Mouse (Mus musculus): ENCODE data around the gene Mtcl1. TPM values are rescaled to one million over a fixed set of nuclear protein-coding genes. Genes with fewer than 3 reads are reported as not detected.
A peak's percentile ranks its signal among the peaks of the same experiment; 100 is the strongest.
"Not testable (repeated sequence)": the region's sequence is repeated elsewhere in the genome, so short reads cannot be mapped to it uniquely, and the experiment has no call there.

Gene Mtcl1
- total and polyA plus RNA-seq, 2 experiments from 2014 or later, result 10.8 to 25.2 TPM

DNA sequence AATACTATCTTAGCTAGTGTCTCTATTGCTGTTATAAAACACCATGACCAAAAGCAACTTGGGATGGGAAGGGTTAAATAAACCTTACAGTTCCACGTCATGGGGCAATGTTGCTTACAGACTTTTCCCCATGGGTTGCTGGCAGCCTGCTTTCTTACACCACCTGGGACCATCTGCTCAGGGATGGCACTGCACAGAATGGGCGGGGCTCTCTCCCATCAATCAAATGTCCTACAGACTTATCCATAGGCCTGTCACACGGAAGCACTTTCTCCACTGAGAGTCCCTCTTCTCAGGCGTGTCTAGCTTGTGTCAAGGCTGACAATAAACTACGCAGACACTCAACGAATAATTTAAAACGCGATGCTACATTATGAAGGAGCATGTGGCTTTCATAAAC, 12.7 kb downstream of the Mtcl1 start:
- Histone ChIP-seq H3K36me3 (ENCODE audit: insufficient read depth, low read length) (peaks cover 11% of the 10 kb centered on the region; the same call in 1 of the 2 replicates), H3K4me3 (ENCODE audit: low read depth, low read length) (no peak overlapping the region), H3K27me3 (ENCODE audit: insufficient read depth, low read length) (no peaks in the 10 kb centered on the region), H3K9ac (replicated peaks; ENCODE audit: low read length, poor library complexity, severe bottlenecking) (no peak overlapping the region), H3K4me2 (ENCODE audit: low read depth, low read length, poor library complexity, severe bottlenecking) (no peak overlapping the region), H3K4me1 (ENCODE audit: insufficient read depth, low read length) (peaks cover 2% of the 10 kb centered on the region; the same call in 1 of the 2 replicates), H3K9me3 (ENCODE audit: low read length) (no peaks in the 10 kb centered on the region), H3K27ac (ENCODE audit: low read depth, low read length) (no peak overlapping the region)
- ATAC-seq (ENCODE audit: low FRiP score) (no peak), DNase-seq (ENCODE audit: low spot score) (peak; percentile 74)
- TF ChIP-seq CTCF (IDR thresholded peaks at IDR 0.05), result no peak
- WGBS, result 63% methylated on average over 8 of the region's 8 CpGs

- Histone ChIP-seq H3K27ac (ENCODE audit: low read depth, low read length) (no peak overlapping the region), H3K4me2 (ENCODE audit: low read depth, low read length, poor library complexity, severe bottlenecking) (no peak overlapping the region), H3K9me3 (ENCODE audit: low read length) (no peaks in the 10 kb centered on the region), H3K9ac (replicated peaks; ENCODE audit: low read length, poor library complexity, severe bottlenecking) (no peak overlapping the region), H3K27me3 (ENCODE audit: insufficient read depth, low read length) (no peaks in the 10 kb centered on the region), H3K36me3 (ENCODE audit: insufficient read depth, low read length) (peaks cover 12% of the 10 kb centered on the region; the same call in 1 of the 2 replicates), H3K4me3 (ENCODE audit: low read depth, low read length) (no peak overlapping the region), H3K4me1 (ENCODE audit: insufficient read depth, low read length) (peaks cover 2% of the 10 kb centered on the region; the same call in 1 of the 2 replicates)
- ATAC-seq (ENCODE audit: low FRiP score) (no peak), DNase-seq (ENCODE audit: low spot score) (no peak)
- 72% methylated on average over 15 of the region's 15 CpGs for WGBS
- no peak for TF ChIP-seq CTCF (IDR thresholded peaks at IDR 0.05)
These were observed 13.6 kb downstream of the Mtcl1 start for GRCm38 (mm10) chr17:66435982-66436381.

- DNase-seq (ENCODE audit: low spot score) (no peak), ATAC-seq (ENCODE audit: low FRiP score) (no peak)
- Histone ChIP-seq H3K36me3 (ENCODE audit: insufficient read depth, low read length) (peaks cover 15% of the 10 kb centered on the region; the same call in 1 of the 2 replicates), H3K9ac (replicated peaks; ENCODE audit: low read length, poor library complexity, severe bottlenecking) (no peak overlapping the region), H3K27ac (ENCODE audit: low read depth, low read length) (no peak overlapping the region), H3K27me3 (ENCODE audit: insufficient read depth, low read length) (no peaks in the 10 kb centered on the region), H3K4me2 (ENCODE audit: low read depth, low read length, poor library complexity, severe bottlenecking) (no peak overlapping the region), H3K4me3 (ENCODE audit: low read depth, low read length) (no peak overlapping the region), H3K4me1 (ENCODE audit: insufficient read depth, low read length) (0 out of 2 replicates have a peak, but pooled peaks cover 2% of the 10 kb centered on the region), H3K9me3 (ENCODE audit: low read length) (no peaks in the 10 kb centered on the region)
- no peak for TF ChIP-seq CTCF (IDR thresholded peaks at IDR 0.05)
- 76% methylated on average over 14 of the region's 14 CpGs for WGBS
These were observed 14.5 kb downstream of the Mtcl1 start for GRCm38 (mm10) chr17:66435007-66435406.

DNA sequence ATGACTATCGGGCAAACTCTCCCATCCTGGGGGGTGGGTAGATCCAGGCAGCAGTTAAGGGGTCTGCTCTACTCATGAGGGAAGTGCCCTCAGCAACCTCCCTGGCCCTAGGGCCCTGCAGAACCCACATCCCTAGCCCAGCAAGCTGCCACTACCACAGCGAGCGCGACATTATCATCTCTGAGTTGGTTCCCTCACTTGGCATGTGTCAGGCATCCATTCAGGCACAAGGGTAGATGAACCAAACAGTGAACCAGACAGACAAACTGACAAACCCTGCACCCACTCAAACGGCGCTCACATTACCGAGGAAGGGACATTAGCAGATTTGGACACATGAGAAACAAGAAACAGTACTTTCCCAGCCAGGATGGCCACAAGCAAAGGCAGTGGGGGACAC, 15.0 kb downstream of the Mtcl1 start:
- no peak for TF ChIP-seq CTCF (IDR thresholded peaks at IDR 0.05)
- Histone ChIP-seq H3K9me3 (ENCODE audit: low read length) (no peaks in the 10 kb centered on the region), H3K4me3 (ENCODE audit: low read depth, low read length) (no peak overlapping the region), H3K4me1 (ENCODE audit: insufficient read depth, low read length) (0 out of 2 replicates have a peak, but pooled peaks cover 2% of the 10 kb centered on the region), H3K27ac (ENCODE audit: low read depth, low read length) (no peak overlapping the region), H3K4me2 (ENCODE audit: low read depth, low read length, poor library complexity, severe bottlenecking) (no peak overlapping the region), H3K27me3 (ENCODE audit: insufficient read depth, low read length) (no peaks in the 10 kb centered on the region), H3K9ac (replicated peaks; ENCODE audit: low read length, poor library complexity, severe bottlenecking) (no peak overlapping the region), H3K36me3 (ENCODE audit: insufficient read depth, low read length) (peaks cover 15% of the 10 kb centered on the region; the same call in 1 of the 2 replicates)
- WGBS, result 86% methylated on average over 7 of the region's 7 CpGs
- ATAC-seq (ENCODE audit: low FRiP score) (no peak), DNase-seq (ENCODE audit: low spot score) (no peak)

DNA sequence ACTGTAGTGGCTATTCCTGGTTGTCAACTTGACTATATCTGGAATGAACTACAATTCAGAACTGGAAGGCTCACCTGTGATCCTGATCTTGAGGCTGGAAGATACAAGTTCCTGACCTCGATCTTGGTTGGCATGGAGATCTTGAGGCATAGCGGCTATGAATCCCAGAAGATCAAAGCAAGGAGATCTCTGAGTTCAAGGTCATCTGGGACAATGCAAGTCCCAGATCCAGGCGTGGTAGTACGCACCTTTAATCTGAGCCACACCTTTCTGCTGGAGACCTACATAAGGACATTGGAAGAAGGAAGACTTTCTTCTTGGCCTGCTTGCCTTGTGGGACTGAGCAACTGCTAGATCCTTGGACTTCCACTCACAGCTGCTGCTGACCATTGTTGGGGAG, 24.9 kb downstream of the Mtcl1 start:
- WGBS, result 93% methylated on average over 4 of the region's 4 CpGs
- H3K27me3 ChIP-seq (ENCODE audit: insufficient read depth, low read length); H3K4me1 ChIP-seq (ENCODE audit: insufficient read depth, low read length); DNase-seq (ENCODE audit: low spot score); H3K27ac ChIP-seq (ENCODE audit: low read depth, low read length); H3K9me3 ChIP-seq (ENCODE audit: low read length); H3K9ac ChIP-seq (replicated peaks; ENCODE audit: low read length, poor library complexity, severe bottlenecking); H3K4me3 ChIP-seq (ENCODE audit: low read depth, low read length); ATAC-seq (ENCODE audit: low FRiP score); H3K4me2 ChIP-seq (ENCODE audit: low read depth, low read length, poor library complexity, severe bottlenecking); H3K36me3 ChIP-seq (ENCODE audit: insufficient read depth, low read length): not testable (repeated sequence)

DNA sequence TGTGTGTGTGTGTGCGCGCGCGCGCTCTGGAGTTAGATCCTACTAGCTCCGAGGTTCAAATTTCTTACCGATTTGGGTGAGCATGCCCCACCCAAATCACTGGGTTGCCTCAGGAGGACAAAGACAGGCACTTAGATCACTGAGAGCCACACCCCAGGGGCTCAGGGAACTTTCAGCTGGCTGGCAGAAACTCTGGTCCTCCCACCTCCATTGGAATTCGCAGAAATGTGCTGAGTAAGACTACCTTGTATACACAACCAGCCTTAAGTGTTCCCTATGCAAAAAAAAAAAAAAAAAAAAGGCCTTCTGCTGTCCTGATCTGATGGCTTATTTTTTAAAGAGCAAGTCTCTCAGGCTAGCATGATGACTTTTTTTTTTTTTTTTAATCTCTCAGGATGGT, 30.1 kb downstream of the Mtcl1 start:
- DNase-seq (ENCODE audit: low spot score) (no peak), ATAC-seq (ENCODE audit: low FRiP score) (no peak)
- peaks cover 8% of the 10 kb centered on the region; the same call in 1 of the 2 replicates for H3K4me1 ChIP-seq (ENCODE audit: insufficient read depth, low read length)
- H3K9me3 ChIP-seq (ENCODE audit: low read length), result no peaks in the 10 kb centered on the region
- H3K27me3 ChIP-seq (ENCODE audit: insufficient read depth, low read length), result no peaks in the 10 kb centered on the region
- no peak overlapping the region for H3K4me3 ChIP-seq (ENCODE audit: low read depth, low read length)
- no peak overlapping the region for H3K9ac ChIP-seq (replicated peaks; ENCODE audit: low read length, poor library complexity, severe bottlenecking)
- WGBS, result 63% methylated on average over 8 of the region's 8 CpGs
- H3K27ac ChIP-seq (ENCODE audit: low read depth, low read length), result no peak overlapping the region
- TF ChIP-seq CTCF (IDR thresholded peaks at IDR 0.05), result no peak
- H3K4me2 ChIP-seq (ENCODE audit: low read depth, low read length, poor library complexity, severe bottlenecking), result no peak overlapping the region
- no peaks in the 10 kb centered on the region for H3K36me3 ChIP-seq (ENCODE audit: insufficient read depth, low read length)
